Mouse (Mus musculus) spleen, adult 2 months (tissue): ENCODE measurements around the gene Gne.

Experiments used
- CTCF ChIP-seq: fragments of 200-500 bp; IDR thresholded peaks from 2 replicates; pipeline ENCODE4 v1.5.1; 2011; ENCODE audit warnings: mild to moderate bottlenecking, inconsistent platforms; ENCODE audit not compliant: insufficient read depth, insufficient read length, insufficient replicate concordance; ENCODE audit errors: extremely low read depth
- POLR2A ChIP-seq: fragments of 200-500 bp; IDR thresholded peaks from 2 replicates; pipeline ENCODE4 v1.6.1; 2011; ENCODE audit warnings: low read depth, low read length, inconsistent platforms

DNA sequence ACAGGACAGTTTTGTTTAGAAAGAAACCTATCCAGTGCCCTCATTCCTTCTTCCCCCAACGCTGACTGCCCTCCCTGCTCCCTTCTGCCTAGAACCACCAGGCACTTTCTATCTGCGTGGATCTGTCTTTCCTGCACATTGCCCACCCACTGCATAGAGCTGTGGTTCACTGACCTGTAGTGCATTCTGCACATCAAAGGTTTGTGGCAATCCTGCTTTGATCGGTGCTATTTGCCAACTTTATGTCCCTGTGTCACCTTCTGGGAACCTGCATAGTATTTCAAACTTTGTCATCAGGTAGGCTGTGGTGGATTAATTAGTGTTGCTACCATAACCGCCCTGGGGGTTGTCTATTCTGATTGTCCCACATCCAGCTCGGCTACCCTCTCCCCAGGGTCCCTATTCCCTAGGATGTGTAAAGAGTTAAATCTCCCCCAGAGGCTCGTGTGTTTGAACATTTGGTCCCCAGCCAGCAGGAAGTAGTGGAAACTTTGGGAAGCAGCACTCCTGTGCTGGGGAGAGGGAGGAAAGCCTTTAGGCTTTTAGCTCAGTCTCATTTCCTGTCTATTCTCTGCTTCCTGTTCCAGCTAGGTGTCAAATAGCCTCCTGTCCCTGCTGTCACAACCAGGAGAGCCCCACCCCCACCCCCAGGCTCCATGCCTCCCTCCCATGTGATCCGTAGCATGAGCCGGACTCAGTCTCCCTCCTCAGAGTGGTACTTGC is 20.4 kb upstream of the Gne start:
- TF ChIP-seq CTCF: no peak
- TF ChIP-seq POLR2A: no peak
